Mouse (Mus musculus): ENCODE results near the gene Zcchc7. TPM values are rescaled to one million over a fixed set of nuclear protein-coding genes. Genes with fewer than 3 reads are reported as not detected.

The Zcchc7 gene
- polyA plus RNA-seq, 1 experiment = 16.5 TPM

- Histone ChIP-seq H3K4me3 (ENCODE audit: insufficient read depth, low read depth, low read length) (no peak overlapping the region), H3K27ac (replicated peaks; ENCODE audit: low read depth, low read length) (no peak overlapping the region), H3K4me1 (ENCODE audit: control insufficient read depth, insufficient read depth, insufficient read length, low read length) (peaks cover 10% of the 10 kb centered on the region)
These were observed 224.2 kb downstream of the Zcchc7 start for GRCm38 (mm10) chr4:44979794-44980338.

GRCm38 (mm10) chr4:44981280-44981973, 225.8 kb downstream of the Zcchc7 start, which contains the start of gene Grhpr:
Gene Grhpr, plus strand, starts transcription at chr4:44981395.
- Histone ChIP-seq H3K4me3 (ENCODE audit: insufficient read depth, low read depth, low read length) (peak within 1 kb of the TSS; percentile 74), H3K27ac (replicated peaks; ENCODE audit: low read depth, low read length) (peak within 1 kb of the TSS; percentile 59), H3K4me1 (ENCODE audit: control insufficient read depth, insufficient read depth, insufficient read length, low read length) (peaks cover 10% of the 10 kb centered on the region)

Other genes starting within 250 kb of the Zcchc7 start
- not detected in 2 replicates for gene Pax5, start 45.4 kb upstream of the Zcchc7 start, polyA plus RNA-seq (2012; ENCODE audit: insufficient read depth, insufficient read length, missing spikeins)
- gene Grhpr, start 225.5 kb downstream of the Zcchc7 start, polyA plus RNA-seq (2012; ENCODE audit: insufficient read depth, insufficient read length, missing spikeins) = 50.3 and 55.8 TPM in 2 replicates

All from brown adipose tissue, adult 24 weeks (tissue).